Mouse (Mus musculus): Measurements from ENCODE around the gene Stambpl1. TPM values are rescaled to one million over a fixed set of nuclear protein-coding genes. Genes with fewer than 3 reads are reported as not detected.
A peak's percentile ranks its signal among the peaks of the same experiment; 100 is the strongest.
"Not testable (repeated sequence)": the region's sequence is repeated elsewhere in the genome, so short reads cannot be mapped to it uniquely, and the experiment has no call there.

Stambpl1 gene
- total RNA-seq, 2 experiments from 2014 or later: 0.61 to 1.2 TPM

DNA sequence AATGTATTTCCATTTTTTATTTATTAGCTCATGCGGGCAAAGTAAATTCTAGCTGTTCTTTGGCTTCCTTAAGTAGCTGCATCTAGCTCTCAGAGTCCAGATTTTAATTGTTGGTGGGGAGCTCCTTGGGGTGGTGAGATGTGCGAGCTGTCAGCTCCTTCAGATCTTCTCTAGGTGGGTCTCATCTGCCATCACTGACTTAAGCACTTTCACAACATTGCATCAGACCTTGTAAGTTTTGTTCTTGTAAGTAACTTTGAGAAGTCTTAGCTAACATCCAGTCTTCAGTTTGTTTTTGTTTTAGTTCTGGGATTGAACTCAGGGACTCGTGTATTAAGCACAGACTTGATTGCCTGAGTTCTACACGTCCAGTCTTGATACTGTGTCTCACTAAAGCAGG is 6.9 kb downstream of the Stambpl1 start:
- DNase-seq: no peak

- no peak for DNase-seq
Observed at GRCm38 (mm10) chr19:34199488-34199887, 7.5 kb downstream of the Stambpl1 start.

- no peak for DNase-seq
Observed at GRCm38 (mm10) chr19:34202668-34203067, 10.6 kb downstream of the Stambpl1 start.

DNA sequence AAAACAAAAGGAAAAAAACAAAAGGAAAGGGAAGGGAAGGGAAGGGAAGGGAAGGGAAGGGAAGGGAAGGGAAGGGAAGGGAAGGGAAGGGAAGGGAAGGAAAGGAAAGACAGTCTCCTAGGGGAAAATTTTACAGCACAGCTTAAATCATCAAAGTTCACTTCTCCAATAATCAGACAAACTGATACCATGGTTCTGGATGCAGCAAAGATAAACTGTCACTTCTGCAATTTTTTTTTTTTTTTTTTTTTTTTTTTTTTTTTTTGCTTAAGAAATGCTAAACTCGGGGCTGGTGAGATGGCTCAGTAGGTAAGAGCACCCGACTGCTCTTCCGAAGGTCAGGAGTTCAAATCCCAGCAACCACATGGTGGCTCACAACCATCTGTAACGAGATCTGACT is 14.1 kb downstream of the Stambpl1 start:
- not testable (repeated sequence) for DNase-seq

GRCm38 (mm10) chr19:34206760-34207440 is 14.9 kb downstream of the Stambpl1 start:
- DNase-seq: no peak

DNA sequence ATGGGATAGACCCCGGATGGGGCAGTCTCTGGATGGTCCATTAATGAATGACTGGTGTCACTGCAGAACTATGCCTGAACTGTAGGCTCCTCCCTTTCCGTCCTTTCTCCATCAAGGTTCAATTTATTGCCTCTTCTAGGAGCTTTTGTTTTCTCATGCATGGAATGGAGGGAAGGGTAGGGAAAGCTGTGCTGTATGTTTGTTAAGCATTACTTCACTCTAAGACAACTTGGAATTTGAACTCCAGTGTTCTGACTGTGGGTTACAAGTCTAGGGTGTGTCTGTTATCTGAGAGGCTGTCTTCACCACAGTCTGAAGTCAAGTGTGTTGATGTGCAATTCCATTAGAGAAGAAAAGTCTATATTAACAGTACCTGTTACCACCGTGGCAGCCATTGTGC is 17.0 kb downstream of the Stambpl1 start:
- no peak for DNase-seq

DNA sequence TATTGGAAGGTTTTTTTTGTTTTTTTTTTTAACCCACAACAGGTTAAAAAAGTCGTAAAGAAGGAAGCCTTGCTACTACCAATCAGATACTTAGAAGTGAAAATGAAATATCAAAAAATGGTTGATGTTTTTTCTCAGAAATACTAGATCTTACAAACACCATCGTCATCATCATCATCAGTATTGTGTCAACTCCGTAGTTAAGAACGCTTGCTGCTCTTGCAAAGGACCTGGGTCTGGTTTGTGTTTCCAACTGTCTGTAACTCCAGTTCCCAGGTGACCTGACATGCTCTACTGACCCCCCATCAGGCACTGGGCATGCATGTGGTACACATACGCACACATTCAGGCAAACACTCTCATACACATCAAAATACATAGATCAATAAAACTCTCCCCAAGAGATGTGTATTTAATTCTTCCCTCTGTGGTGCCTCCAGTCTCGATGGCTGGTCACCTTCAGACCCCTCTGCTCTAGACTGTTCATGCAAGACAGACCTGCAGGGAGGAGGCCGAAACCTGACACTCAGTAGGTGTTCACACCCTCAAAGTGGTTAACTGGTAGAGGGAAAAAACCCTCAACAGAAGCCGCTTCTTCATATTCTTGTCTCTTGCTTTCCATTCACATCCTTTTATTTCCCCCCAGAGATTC is 18.0 kb downstream of the Stambpl1 start:
- DNase-seq: no peak

DNA sequence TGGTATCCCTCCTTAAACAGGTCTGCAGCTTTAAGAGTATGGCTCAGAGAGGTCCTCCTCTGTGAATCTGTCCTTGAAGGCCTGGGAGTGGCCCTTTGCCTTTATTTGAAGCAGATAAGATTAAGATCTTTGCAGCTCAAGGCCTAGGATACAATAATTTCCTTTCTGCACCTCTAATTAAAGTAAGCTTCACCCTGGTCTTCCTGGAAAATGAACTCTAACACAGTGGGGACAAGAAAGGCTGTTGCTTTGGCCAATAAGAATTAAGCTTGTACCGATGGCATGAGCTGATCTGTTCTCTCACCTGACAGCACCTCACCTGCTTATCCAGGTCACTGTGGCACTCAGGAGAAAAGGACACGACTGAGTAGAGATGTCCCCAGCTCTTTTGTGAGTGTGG is 18.8 kb downstream of the Stambpl1 start:
- DNase-seq: no peak

DNA sequence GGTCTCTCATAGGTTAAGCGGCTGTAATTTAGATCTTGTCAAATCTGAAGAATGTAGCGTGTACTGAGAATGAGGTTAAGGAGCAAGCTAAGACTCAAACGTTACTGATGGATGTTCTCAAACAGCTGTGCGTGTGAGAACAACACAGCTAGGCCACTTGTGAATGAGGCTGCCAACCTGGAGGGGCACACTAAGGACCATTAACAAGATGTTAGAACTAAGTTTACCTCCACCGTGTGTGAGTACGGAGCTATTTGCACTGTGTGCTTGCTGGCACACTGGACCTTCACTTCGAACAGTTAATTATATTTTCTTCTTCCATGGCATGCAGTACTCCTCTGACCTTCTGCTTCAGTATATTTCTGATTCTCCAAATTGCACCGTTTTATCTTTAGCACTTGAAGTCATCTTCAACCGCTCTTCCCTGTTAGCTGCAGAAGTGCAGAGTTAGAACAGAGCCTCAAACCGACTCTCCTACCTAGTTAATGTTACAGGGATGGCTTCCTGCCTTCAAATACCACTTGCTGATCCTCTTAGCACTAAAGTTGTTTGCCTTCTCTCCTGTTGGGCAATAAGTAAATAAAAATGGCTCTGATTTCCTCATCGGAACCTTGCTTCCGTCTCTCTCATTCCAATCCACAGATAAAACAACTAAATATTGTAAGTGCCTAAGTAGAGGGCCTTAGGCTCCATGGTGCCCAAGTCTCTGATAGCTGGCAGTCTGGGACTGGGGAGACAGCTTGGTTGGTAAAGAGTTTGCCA is 20.6 kb downstream of the Stambpl1 start:
- no peak for DNase-seq

- no peak for DNase-seq
Observed at GRCm38 (mm10) chr19:34213251-34213645, 21.2 kb downstream of the Stambpl1 start.

- DNase-seq: no peak
Observed at GRCm38 (mm10) chr19:34214136-34214535, 22.1 kb downstream of the Stambpl1 start.

DNA sequence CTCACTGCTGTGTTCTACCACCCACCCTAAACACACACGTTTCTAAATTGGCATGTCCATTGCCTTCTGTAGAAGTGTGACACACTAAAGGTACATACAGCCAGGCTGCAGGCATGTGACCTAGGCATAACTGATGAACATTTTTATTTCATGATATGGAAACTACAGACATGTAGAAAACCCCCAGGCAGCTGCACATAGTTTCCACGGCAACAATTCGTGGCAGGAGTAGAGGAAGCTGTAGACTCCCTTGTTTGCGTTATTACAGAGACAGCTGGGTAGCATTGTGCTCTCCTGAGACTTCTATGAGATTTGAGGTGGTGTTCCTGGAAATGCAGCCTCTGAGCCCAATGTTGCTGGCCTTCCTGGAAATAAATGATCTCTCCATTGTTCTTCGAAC is 24.9 kb downstream of the Stambpl1 start:
- DNase-seq: no peak

DNA sequence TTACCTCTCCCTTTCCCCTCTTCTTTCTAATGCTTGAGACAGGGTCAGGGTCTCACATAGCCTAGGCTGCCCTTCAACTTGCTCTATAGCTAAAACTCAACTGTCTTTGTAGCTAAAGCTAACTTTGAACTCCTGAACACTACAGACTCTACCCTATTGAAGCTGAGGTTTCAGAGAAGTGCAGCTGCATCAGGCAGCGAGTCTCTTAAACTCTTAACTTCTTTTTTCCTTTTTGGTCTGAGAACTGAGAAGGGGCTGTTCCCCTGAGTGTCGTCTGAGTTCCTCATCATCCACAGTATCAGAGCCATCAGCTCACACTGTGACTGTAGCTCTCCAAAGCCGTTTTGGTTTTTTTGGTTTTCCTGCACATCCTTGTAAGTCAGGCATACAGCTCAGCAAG is 25.7 kb downstream of the Stambpl1 start:
- DNase-seq: no peak

DNA sequence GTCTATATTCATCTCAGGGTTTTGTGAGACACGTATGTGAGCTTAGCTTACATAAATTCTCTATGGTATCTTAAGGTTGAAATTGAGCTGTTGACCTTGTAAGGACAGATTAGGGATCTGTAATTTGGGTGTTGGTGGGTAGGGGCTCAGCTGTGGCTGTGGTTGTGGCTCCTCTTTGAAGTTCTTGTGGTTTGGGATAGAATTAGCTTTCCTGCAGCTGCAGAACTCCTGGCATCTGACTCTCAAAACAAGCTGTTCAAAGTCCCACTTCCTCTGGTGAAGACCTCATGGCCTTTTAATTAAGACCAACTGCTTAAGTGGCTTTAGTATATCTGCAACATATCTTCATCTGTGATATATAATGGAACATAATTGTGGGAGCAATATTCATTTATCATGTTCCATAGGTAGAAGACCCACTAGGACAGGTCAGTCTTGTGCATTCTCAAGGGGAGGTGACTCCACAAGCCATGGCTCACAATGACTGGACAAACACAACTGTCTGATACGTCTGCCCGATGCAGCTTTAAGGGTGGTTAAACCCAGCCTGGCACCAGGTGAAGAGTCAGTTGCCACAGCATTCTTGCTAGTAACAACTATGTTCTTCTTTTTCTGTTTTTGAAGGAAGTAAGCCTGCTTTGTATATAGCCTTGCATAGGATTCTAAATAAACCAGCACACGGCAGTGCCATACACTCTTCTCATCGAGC is 27.4 kb downstream of the Stambpl1 start:
- no peak for DNase-seq

DNA sequence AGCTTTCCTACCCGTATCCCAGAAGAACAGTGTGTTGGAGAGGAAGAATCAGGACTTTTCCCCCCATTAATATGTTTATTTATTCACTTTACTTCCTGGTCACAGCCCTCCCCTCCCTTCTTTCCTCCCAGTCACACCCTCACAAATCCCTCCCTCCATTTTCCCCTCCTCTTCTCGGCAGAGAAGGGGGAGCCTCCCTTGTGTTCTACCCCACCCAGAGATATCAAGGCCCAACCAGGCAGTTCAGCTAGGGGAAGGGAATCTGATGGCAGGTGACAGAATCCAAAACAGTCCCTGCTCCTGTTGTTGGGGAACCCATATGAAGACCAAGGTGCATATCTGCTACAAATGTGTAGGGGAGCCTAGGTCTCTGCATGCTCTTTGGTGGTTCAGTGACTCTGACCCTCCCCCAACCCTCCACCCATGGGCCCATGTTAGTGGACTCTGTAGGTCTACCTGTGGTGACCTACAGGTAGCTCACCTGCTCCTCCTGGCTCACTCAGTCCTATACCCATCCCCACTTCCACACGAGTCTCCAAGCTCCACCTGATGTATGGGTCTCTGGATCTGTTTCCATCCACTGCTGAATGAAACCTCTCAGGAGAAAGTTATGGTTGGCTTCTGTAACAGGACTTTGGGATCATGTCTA is 28.8 kb downstream of the Stambpl1 start:
- no peak for DNase-seq

DNA sequence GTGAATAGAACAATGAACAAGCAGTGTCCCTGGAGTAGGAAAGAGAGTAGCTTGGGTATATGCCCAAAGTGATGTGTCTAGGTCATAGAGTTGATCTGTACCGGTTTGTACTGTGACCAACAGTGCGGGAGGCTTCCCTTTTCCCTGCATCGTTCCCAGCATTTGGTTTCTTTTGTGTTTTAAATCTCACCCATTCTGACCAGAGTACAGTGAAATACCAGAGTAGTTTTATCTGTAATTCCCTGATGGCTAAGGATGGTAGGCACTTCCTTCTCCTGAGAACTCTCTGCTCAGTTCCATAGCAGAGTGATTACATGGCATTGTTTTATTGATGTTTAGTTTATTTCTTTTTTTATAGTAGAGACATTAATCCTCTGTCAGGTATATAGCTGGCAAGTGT is 30.8 kb downstream of the Stambpl1 start:
- no peak for DNase-seq

DNA sequence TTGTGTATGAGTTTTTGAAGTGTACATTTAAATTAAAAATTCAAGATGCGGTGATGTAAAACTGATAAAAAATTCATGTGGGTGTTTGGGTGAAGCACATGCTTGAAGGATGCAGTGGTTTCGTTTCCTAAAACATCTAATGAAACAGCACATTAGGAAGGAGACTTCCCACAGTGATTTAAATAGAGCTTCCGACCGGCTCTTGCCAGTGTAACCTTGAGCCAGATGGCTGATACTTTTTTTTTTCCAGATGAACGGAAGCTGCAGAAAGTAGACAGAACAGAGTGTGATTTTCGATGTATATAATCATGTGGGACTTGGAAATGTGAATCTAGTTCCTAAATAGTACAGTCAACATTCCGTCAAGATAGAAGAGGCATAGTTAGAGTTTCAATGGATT is 39.6 kb downstream of the Stambpl1 start:
- DNase-seq: no peak

- DNase-seq: no peak
Observed at GRCm38 (mm10) chr19:34232326-34232725, 40.3 kb downstream of the Stambpl1 start.

- peak; percentile 66 for DNase-seq
Observed at GRCm38 (mm10) chr19:34233944-34234343, 41.9 kb downstream of the Stambpl1 start.

DNA sequence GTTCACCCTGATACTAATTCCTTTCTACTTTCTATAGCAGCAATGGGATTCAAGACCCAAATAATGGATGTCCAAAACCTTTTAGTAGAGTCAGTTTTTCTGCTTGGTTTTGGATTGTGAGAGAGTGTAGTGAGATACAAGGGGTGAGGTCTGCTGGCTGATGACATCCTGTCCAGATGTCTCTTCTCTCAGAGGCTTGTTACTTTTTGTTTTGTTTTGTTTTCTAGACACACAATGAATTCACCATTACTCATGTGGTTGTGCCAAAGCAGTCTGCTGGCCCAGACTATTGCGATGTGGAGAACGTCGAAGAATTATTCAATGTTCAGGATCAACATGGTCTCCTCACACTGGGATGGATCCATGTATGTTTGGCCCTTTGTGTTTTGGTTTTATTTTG is 44.0 kb downstream of the Stambpl1 start:
- DNase-seq: no peak

- DNase-seq: no peak
Observed at GRCm38 (mm10) chr19:34237746-34238145, 45.7 kb downstream of the Stambpl1 start.

Data from gastrocnemius, postnatal 25 days (tissue).